Mouse (Mus musculus): ENCODE measurements at regions not wholly inside any gene's neighbourhood (a gene's known extent, or its start where the extent isn't known, plus 50 kb on each side); places are given as distances from the start of the nearest gene placed in this dataset.

DNA sequence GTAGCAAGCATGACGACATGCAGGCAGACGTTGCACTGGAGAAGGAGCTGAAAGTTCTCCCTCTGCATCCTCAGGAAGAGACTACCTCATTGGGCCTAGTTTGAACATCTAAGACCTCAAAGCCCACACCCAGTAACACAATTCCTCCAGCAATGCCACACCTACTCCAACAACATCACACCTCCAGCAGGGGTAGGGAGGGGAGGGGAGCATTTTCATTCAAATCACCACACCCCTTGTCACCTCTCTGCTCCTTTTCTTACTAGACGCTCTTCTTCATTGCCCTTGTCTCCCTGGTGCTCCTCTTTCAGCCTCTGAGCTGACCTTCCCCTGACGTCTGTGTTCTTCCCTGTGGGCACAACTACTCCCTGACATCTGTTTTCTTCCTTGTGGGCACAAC is 81.1 kb upstream of the Irx3 start:
- TF ChIP-seq CTCF (IDR thresholded peaks at IDR 0.05; ENCODE audit: low read depth): no peak
- no peak for TF ChIP-seq EP300 (IDR thresholded peaks at IDR 0.05; ENCODE audit: low read depth)
